Mouse (Mus musculus) lung, adult 18-20 months (tissue): ENCODE results near the gene B3gnt8.

Source experiments
- DNase-seq, 2 experiments: peaks; one replicate each; pipeline ENCODE4 v3.0.0; 2022; ENCODE audit warnings: mixed read lengths in 2 of 2

B3gnt8 gene

DNA sequence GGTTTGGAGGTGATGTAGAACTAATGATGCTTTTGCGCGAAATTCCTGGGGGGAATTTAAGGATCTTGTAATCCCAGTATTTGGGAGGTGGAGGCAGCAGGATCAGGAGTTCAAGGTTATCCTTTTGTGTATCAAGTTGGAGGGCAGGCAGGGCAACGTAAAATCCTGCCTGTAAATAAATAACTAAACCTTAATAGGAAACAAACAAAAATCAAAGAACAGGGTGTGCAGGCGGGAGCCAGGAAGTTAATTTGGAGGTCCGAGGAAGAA lies 6.8 kb upstream of the B3gnt8 start:
- no peak for DNase-seq

GRCm38 (mm10) chr7:25620101-25620500 lies 6.4 kb upstream of the B3gnt8 start:
- DNase-seq = no peak

DNA sequence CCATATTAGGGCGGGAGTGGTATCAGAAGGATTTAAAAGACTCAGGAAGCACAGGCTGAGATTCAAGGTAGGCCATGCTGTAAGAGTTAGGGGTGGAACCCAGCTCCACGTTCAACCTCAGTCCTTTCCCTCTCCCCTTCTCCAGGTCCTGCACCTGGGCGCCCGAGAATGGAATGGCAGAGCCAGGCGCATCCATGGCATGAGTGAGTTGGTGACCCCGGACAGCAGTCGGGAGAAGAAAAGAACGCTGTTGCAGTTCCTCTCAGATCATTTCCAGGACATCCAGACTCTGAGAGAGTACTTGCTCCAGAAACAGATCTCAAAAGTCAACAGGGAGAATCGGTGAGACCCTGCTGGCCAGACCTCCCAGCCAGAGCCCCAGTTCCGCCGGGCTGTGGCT lies 5.7 kb upstream of the B3gnt8 start:
- no peak for DNase-seq

DNA sequence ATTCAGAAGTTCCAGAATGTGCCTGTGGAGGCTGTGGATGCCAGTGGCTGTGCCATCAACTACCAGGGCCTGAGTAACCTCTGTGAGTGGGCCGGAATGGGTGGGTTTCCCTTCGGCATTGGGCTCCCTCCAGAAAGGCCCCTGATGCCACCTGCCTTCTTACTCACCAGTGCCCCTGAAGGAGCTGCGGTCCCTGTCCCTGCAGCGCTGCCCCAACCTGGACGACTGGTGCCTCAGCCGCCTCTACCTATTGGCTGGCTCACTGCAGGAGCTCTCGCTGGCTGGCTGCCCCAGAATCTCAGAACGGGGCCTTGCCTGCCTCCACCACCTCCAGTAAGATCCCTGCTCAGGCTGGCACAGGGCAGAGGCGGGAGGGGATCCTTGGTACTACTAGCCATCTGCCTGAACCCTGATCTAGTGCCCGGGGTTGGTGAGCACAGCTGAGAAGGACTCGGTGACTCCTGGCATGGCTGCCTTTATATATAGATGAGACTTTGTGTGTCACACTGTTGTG lies 2.5 kb upstream of the B3gnt8 start:
- no peak for DNase-seq

DNA sequence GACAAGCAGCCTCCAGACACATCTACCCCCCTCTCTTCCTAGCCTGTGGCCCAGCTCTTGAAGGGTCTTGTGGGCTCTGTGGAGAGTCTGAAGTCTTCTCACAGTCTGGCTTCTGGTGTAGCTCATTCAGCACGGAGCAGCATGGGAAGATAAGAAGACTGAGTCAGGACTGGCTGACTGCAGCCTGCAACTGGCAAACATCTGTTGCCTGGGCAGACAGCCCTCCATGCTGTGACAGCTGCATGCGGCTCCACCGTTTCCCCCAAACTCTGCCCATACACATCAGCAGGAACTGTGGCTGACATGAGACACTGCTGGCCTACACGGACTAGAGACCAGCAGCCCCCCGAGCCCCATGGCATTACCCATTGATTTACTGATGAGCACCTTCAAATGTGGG lies 1.6 kb upstream of the B3gnt8 start:
- DNase-seq = no peak

DNA sequence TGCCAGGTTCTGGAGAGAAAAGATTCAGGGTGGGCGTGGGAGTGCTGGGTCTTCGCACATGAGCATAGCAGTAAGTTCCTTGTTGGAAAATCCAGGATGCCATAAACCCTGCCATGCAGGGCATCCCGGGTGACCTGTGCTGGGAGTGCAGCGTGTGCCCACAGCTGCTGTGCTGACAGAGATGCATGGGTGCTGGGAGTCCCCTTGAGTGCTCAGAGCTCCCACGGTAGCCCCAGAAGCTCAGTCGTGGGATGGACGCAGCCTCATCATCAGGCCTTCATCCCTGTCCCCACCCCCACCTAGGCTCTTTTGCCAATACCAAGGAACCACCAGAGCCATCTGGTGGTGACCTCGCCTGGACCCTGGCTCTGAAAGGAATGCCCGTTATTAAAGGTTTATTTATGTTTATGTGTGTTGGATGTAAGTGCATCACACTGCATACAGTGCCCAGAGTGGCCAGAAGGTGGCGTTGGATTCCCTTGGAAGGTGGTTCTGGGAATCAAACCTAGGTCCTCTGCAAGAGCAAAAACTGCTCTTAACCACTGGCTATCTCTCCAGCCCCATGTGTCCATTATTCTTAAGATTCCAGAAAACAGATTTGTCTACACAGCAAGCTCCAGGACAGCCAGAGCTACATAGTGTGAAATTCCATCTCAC lies 732 bp upstream of the B3gnt8 start:
- no peak for DNase-seq

DNA sequence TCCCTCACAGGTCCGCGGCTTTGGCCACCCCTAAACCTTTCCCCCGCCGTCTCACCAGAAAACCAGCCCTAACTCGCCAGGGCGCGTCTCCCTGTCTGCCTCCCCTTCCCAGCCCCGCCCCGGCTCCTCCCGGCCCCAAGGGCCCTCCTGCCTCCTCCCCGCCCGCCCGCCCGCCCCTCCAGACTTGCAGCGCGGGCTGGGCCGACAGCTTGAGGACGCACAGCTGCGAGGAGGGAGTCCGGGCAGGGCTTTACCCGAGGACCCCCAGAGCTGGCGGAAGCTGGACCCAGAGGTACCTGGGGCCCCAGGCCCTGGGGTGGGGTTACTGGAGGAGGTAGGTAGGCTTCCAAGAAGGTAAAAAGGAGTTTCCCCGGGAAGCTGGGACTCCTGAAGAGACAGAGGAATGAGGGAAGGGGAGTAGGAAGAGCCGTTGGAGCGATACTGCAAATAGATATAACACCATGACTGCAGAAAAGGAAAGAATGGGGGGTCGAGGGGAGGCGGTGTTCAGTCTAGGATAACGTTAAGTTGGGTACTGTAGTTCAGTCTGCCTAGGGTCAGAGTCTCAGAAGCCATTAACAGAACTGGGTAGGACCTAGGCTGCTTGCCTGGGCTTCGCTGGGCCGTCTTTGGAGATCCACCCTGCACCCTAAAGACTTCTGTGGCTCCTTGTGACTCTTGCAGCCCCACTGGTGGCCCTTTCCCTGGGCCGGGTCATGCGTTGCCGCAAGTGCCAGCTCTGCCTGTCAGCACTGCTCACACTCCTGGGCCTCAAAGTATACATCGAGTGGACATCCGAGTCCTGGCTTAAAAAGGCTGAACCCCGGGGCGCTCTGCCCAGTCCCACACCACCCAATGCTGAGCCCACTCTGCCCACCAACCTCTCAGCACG lies 1.2 kb downstream of the B3gnt8 start:
- peak; percentile 75 to 83 for DNase-seq

- DNase-seq = no peak
These were observed 1.8 kb downstream of the B3gnt8 start for GRCm38 (mm10) chr7:25628323-25628620.

DNA sequence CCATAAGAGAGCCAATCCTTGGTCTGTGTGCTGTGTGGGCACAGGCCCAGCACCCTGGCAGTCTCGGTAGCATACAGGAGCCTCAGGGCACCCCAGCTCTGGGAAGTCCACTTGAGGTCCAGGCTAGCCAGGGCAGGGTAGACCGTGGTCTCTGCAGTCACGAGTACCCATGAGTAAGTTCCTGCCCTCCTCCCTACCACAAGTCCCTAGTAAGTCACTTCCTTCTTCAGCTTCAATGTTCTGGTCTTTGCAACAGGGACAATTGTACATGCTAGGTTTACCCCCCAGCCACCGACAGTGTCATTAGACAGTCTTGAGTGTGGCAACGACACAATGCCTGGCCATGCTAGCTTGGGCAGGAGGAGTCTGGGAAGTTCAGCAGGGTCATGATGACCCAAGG lies 6.2 kb downstream of the B3gnt8 start:
- DNase-seq = peak in 1 of 2 experiments; percentile 18

- peak in 1 of 2 experiments; percentile 40 for DNase-seq
These were observed 9.9 kb downstream of the B3gnt8 start for GRCm38 (mm10) chr7:25636373-25636772.

DNA sequence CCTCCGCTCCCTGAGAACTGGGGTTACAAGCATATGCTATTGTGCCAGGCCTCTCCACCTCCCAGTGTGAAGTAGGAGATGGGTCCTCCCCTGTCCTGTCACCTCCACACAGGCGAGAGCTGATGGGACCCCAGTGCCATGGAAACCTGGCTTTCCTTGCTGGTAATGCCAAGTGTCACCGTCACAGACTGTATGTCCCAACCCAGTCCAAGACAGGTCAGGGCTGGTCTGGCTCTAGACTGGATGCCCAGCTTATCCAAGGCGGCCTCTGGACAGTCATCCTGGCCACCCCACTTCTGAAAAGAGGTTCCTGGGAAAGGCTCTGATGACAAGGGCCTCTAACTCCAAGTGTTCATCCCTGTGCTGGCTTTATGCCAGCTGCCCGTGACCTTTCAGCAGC lies 10.6 kb downstream of the B3gnt8 start:
- DNase-seq = no peak

DNA sequence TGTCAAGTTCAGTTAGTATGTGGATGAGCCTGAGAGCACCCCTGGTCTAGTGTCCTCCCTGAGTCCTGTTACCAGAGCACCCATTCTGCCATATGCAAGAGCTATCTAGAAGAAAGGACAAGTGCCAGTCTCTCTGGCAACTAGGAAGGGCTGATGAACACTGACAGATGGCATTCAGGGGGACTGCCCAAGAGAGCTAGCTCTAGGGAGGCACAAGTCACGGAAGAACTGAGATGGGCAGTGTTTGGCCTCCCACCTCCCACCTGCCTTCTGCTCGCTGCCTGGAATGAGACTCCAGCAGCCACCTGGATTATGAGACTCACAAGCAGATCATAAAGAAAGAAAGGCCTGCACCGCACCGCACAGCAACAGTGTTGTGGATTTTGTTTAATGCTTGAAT lies 13.3 kb downstream of the B3gnt8 start:
- DNase-seq = no peak

DNA sequence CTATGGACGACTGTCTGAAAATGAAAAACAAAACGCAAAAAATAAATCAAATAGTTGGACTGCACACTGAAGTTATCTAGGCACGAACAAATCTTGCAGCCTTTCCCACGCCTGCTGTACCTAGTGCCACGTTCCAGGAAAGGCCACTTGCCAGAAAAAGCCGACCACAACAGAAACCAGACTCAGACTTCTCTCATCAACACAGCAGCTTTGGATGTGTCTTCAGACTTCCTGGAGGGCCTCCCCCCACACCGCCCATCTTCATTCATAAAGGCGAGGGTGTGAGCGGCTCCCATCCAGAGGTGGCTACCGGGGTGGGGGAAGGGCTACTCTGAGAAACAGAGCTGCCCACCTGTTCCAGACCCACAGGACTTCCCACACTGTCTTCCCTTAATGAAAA lies 17.7 kb downstream of the B3gnt8 start:
- no peak for DNase-seq

DNA sequence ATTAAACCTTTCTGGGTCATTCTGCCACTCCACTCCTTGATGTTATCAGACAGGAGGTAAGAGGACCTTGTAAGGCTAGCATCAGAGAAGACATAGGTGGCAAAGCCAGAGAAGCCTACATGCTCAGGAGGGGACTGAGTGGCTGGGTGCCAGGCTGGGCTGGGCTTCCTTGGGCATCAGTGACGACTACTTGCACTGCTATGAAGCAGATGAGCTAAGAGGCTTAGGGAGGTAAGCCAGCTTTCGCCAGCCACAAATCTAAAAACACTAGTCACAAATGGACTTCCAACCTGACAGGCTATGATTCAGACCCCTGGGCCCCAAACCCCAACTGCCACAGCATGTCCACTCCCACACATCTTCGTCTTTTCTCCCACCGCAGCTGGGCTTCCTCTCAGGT lies 18.2 kb downstream of the B3gnt8 start:
- DNase-seq = no peak

GRCm38 (mm10) chr7:25645074-25645473 lies 18.6 kb downstream of the B3gnt8 start:
- DNase-seq = no peak

- DNase-seq = peak in 1 of 2 experiments; percentile 18
These were observed 21.2 kb downstream of the B3gnt8 start for GRCm38 (mm10) chr7:25647574-25648123.

- DNase-seq = peak in 1 of 2 experiments; percentile 18
These were observed 23.4 kb downstream of the B3gnt8 start for GRCm38 (mm10) chr7:25649839-25650238.

- peak in 1 of 2 experiments; percentile 20 for DNase-seq
These were observed 24.8 kb downstream of the B3gnt8 start for GRCm38 (mm10) chr7:25651281-25651680.

DNA sequence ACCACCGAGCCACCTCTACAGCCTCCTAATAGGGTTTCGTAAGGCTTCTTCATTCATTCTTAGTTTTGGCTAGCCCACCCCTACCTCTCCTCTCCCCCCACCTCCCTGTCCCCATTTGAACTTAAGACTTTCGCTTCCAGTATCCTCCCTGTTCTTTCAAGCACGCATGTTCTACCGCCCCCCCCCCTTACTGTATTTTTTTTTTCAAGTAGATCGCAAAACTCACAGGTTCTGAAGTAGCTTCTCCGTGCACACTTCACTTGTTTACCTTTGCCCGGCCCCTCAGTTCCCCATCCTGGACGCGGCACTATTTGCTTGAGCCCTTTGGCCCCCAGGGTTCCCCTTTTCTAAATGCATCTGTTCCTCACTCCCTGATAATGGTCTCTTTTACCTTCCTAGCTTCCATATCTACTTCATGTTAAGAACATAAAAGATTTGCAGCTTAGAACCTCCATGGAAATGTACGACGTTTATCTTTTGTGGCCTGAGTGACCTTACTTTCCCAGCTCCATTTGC lies 25.8 kb downstream of the B3gnt8 start:
- DNase-seq = no peak

GRCm38 (mm10) chr7:25655601-25656428 lies 29.4 kb downstream of the B3gnt8 start:
- no peak for DNase-seq

DNA sequence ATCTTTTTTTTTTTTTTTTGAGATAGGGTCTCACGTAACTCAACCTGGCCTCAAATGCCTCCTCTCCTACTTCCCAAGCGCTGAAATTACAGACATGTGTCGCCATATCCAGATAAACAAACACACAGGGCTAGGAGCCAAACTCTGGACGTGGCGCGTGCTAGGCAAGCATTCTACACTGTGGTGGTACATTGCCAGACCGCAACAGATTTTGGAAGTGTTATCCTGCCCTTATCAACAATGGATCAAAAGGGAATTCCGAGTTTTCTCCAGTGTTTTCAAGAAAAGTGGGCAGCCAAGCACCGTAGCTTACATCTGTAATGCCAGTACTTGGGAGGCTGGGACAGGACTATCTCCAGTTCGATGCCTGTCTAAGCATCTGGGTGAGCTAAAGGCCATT lies 31.3 kb downstream of the B3gnt8 start:
- DNase-seq = no peak

DNA sequence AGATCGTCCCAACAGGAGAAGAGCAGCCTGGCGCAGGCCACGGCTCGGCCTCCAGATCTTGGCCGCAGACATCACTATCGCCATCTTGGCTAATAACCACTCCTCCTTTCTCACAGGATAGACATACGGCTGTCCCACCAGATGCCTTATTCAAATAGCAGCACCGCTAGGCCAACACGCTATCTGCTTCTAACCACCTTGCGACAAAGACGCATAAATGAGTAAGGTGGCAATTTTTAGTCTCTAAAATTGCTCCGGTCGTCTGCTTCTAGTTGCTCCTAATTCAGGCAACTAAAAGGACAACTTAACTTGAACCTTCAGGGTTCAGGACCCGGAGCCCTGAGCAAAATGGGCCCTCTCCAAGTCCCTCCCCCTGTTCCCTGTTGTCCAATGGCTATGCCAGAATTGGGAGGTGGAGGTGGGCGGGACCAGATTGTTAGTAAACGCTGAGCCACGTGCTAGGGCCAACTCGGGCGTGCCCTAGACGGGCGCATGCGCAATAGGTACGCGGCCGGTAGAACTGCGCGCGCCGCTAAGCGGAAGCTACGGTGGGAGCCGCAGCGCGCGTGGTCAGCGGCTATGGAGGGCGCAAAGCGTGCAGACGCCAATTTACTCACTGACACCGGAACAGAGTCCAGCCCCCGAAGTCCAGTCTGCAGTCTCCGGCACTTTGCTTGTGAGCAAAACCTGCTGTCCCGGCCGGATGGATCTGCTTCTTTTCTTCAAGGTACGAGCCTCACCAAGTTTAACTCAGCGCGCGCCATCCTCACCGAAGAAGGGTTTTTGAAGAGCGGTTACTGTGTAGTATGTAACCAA lies 32.4 kb downstream of the B3gnt8 start, which contains the start of the genes Bckdha and Exosc5:
TSS of gene Bckdha (minus strand) at position 325 of the 816 bp plus-strand sequence.
TSS of gene Exosc5 (plus strand) at position 508 of the 816 bp plus-strand sequence.
- DNase-seq = peak; percentile 100
